Mouse (Mus musculus): ENCODE results near the gene Rabggta.

DNA sequence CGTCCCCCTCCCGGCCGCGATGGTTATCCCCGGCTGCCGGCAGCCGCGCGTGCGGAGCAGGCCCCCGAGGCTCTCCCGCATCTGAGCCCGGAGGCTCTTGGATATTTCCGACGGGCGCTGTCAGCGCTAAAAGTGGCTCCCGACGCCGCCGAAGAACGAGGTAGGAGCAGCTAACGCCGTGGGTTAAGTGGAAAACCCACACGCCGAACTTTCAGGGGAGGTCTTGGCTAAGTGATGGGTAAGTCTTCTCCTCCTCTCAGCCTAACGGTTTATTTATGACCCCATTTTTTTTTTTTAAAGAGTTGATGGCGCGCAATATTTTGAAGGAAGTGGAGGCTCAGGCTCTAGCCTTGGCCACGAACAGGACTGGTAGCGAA is 23.8 kb upstream of the Rabggta start:
- no peak for TF ChIP-seq CTCF (conservative IDR thresholded peaks at IDR 0.05; ENCODE audit: low read length)
- TF ChIP-seq NANOG (IDR thresholded peaks at IDR 0.05; ENCODE audit: borderline replicate concordance, low read length), result no peak
